Mouse (Mus musculus) layer of hippocampus, adult 8-10 months (tissue): ENCODE measurements around the gene Sdccag8. TPM values are rescaled to one million over a fixed set of nuclear protein-coding genes. Genes with fewer than 3 reads are reported as not detected.
"Not testable (repeated sequence)": the region's sequence is repeated elsewhere in the genome, so short reads cannot be mapped to it uniquely, and the experiment has no call there.

Source experiments
- DNase-seq, 2 experiments: peaks; one replicate each; pipeline ENCODE4 v3.0.0; 2022; ENCODE audit warnings: low spot score in 2 of 2
- total RNA-seq, 4 experiments: library from RNA; stranded (reverse); gene quantifications; 2 replicates each; pipeline ENCODE4 v1.2.4; 2022

Gene Sdccag8
- total RNA-seq, 4 experiments from 2014 or later = 16.3 to 24.0 (median 19.4) TPM

DNA sequence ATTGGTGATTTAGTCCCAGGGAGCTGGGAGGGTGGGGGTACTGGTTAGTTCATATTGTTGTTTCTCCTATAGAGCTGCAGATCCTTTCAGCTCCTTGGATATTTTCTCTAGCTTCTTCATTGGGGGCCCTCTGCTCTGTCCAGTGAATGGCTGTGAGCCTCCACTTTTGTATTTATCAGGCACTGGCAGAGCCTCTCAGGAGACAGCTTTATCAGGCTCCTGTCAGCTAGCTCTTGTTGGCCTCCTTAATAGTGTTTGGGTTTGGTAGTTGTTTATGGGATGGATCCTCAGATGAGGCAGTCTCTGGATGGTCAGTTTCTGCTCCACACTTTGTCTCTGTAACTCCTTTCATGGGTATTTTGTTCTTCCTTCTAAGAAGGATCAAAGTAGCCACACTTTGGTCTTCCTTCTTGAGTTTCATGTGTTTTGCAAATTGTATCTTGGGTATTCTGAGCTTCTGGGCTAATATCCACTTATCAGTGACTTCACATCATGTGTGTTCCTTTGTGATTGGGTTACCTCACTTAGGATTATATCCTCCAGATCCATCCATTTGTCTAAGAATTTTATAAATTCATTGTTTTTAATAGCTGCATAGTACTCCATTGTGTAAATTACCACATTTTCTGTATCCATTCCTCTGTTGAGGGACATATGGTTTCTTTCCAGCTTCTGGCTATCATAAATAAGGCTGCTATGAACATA, 127.0 kb downstream of the Sdccag8 start:
- DNase-seq = not testable (repeated sequence)

DNA sequence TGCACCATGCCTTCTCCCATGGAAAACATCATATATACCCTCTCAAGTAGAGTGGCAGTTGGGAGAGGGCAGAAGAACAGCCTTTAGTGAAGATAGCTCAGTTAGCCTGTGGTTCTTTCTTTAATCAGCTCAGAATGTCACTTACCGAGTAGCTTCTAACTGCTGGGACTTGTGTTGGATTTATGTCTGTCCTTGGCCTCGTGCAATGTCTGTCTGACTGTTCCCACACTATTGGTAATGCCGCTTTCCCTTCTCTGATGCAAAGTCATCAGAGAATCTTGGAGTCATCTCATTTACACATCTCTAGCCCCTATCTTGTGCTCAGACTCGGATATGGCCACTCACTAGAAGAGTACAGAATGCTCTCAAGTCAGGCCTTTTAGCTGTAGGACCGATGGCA, 128.7 kb downstream of the Sdccag8 start:
- no peak for DNase-seq

DNA sequence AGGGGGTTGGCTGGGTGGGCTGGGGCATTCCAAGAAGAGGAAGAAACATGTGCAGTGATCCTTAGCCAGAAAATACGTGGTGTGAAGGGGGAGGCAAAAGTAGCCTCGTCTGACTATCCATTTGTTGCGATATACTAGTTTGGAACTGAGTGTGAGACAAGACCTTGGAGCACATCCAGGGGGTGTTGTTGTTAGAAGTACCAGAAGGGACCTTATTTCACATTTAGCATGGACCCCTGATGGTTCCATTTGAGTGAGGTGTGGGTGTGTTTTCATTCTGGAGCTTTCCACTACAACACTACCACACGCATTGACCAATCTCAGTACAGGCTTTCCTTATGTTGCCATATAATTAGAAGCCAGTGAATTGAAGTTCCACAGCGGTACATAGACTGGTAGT, 129.5 kb downstream of the Sdccag8 start:
- DNase-seq = no peak

DNA sequence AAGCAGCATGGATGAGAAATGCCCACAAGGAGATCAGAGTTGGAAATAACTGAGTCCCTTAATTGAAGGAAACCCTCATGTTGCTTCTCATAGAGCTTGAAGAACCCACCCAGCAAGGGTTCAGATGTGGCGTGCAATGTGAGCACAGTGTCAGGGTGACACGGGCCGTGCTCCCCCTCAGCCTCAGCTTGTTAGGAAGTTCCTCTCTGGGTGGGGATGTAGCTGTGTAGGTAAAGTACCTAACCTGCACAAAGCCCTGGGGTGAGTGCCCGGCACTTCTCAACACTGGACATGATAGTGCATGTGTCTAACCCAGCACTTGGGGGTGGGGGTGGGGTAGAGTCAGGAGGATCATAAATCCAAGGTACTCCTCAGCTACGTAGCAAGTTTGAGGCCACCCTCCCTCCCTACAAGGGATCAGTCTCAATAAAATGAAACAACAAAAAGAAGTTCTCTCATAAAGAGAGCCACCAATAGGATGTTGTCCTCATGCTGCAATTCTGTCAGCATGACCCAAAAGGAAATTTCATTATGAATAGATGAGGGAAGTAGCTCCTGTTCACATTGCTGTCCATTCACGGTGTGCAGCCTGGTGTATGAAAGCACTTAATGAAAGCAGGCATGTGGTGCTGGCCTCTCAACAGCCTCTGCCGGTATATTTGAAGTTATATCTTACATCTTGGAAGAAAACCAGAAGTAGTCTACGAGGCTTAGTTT, 130.2 kb downstream of the Sdccag8 start:
- DNase-seq = no peak

DNA sequence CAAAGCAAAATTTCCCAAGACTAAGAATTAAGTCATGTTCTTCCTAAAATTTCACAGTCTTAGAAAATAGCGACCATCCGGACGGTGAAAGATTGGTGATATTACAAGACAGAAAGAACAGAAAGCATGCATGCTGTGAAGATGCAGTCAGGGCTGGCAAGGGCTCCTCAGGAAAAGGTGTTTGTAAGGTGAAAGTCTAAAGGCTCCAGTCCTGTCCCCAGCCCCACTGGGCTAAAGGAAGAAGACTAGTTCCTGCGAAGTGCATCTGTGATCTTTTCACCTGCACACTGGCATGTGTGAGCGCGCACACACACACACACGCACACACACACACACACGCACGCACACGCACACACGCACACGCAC, 130.7 kb downstream of the Sdccag8 start:
- no peak for DNase-seq

DNA sequence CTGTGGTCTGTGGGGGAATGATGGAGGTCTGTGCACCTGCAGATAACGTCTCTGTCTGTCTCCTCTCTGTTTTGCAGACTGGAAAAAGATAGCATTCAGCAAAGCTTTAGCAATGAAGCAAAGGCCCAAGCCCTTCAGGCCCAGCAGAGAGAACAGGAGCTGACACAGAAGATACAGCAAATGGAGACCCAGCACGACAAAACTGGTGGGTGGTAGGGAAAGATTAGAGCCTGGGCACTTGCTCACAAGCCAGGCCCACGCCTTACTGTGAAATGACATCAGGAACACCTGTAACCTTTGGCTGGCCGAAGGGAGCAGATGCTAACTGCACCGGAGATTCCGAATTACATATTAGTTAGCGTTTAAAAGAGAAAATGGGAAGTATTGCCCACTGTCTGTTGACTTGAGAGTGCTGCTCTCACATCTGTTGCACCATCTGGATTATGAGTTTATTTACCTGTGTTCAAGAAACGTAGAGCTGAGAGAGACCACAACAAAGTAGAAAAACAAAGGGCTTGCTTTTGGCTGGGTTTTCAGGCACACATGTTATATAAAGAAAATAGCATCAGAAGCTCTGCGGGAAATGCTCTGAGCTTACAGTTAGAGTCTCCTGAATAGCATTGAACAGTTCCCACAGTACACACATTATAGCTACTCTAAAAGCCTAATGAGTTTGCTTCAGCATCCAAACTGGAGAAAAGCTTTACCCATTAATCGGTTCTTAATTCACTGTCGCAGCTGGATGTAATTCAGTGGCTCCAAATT, 131.8 kb downstream of the Sdccag8 start:
- peak in 1 of 2 experiments; percentile 40 for DNase-seq

DNA sequence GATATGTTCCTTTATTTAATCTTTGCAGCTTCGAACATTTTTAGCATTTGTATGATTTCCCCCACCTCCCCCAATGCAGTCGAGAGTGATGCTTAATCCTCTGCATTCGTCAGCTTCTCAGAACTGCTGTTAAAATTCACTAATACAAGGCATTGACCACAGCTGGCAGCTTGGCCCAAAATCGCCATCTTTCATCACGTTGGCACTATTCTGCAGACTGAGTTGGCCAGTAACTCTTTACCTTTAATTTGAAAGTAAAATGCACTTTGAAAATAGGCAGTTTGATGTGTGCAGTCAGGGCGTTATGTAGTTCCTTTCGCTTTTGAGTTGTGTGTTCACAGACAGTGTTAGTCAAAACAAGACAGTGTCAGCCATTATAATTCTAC, 132.3 kb downstream of the Sdccag8 start:
- DNase-seq = no peak

DNA sequence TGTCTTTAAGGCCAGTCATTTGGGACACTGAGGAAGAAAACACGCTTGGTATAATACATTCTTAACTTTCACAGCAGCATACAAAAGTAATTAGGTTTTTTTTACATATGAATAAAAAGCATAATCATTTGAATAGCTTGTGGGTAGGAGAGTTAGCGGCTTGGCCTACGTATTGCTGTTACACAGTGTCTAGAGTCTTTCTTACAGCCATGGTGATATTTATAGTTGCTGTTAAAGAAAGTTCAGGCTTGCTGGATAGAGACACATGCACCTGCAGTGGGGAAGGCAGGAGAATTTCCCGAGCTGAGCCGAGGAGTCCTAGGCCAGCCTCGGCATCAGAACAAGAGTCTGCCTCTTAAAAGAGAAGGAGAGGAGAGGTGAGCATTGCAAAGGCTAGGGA, 134.4 kb downstream of the Sdccag8 start:
- DNase-seq = no peak

DNA sequence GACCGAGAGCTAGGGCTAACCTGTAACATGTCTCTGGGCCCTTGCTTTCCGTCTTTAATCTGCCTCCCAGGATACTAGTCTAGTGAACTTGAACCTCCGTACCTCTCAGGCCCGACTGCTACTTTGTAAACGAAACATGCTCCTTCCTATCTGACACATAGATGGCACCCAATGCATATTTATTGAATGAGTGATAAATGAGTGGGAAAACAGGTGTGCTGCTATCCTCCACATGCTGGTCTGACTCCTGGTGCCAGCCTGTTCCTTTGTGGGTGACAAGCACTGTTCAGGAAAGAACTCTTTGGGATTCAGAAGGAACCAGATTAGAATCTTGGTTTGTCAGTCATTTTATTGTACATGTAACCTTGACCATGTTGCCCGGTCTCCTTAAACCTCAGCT, 134.9 kb downstream of the Sdccag8 start:
- DNase-seq = no peak

DNA sequence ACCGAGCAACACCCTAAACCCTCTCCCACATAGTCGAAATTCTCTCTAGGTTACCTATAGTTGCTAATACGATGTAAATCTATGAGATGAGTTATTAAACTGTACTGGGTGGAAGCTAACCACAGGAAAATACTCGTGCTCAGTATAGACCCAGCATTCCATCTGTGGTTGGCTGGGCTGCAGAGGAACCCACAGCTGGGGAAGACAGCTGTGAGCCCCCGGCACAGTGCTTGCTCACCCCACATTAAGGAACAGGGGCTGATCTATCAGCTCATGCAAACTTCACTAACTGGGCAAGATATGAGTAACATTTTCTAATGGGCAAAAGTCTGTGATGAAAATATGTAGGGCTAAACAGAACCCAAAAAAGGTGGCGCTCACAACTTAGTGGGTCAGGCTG, 135.6 kb downstream of the Sdccag8 start:
- DNase-seq = no peak

DNA sequence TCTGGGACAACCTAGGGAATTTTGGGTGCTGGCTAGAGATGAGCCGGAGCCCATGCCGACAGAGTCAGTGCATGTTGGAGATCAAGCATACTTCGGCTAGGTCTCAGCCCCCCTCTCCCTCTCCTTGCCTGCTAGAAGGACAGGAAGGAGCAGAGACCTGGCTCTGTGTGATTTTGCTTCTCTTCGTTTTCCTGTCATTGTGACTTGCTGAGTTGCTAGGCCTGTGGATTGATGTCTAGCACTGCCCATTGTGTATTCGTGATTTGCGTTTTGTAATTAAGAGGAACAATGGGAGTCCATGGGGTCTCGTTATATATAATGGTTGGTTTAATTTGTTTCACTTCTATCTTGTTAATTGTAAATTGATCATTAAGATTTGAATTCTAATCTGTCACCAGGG, 137.4 kb downstream of the Sdccag8 start:
- DNase-seq = no peak

DNA sequence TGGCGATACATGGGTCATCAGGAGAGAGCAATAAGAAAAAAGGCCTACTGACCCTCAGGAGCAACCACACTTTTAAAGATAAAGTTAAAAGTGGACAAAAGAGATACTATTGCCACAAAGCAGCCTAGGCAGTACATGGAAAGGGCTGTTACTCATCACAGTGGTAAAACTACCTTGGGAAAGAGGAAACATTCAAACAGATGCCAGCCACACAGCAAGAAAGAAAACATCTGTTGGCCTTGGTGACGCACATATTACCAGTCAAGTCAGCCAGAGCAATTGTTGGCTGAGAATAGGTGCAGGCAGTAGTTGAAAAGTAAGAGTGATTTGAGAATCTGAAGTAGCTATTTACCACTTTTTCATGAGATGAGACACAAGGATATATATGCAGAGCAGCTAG, 143.9 kb downstream of the Sdccag8 start:
- DNase-seq = no peak

DNA sequence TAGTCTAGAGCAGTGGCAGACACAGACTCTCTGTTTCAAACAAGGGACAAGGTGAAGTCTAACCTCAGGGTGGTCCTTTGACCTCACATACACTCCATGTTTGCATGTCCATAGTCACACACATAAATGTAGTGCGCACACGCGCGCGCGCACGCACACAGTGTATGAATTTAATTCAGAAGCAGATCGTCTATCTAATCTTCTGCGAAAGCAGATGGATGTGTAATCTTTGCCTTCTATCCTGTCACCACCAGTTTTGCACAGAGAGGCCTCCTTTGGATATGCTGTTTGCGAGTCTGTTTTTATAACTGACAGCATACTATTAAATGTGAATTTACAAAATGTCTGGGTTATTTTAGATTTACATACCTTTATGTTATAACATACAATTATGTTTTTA, 147.3 kb downstream of the Sdccag8 start:
- DNase-seq = no peak

DNA sequence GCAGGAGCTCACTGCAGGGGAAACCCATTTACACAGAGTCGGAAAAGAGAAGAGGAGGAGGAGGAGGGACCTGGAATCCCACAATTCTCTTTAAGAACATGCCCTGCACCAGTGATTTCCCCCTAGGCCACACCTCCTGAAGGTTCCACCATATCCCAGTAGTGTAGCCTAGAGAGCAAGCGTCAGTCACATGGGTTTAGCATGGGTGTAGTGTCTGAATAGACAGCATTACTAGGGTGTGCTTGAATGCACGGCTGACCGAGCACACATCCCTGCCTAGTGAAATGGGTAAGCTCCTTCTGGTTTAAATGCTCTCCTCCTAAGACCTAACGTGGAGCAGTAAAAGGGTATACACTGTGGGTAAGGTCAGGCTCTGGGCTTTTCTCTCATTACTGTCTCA, 148.4 kb downstream of the Sdccag8 start:
- DNase-seq = no peak

DNA sequence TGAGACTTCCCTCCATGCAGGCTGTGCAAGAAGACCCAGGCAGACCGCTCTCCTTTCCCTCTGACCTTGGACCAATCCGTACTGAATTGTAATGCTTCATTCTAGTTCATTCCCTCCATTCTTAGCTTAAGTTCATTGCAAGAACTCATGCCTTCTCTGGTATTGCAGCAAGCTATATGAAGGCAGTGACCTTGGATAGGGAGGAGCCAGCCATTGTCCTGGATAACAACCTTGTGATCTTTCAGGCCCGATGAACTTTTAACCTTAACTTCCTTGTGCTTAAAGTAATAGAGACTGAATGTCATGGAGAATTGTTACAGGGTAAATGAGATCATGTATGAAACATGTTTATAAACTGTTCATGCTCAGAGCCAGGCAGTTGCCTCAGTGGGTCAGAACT, 152.8 kb downstream of the Sdccag8 start:
- DNase-seq = no peak

DNA sequence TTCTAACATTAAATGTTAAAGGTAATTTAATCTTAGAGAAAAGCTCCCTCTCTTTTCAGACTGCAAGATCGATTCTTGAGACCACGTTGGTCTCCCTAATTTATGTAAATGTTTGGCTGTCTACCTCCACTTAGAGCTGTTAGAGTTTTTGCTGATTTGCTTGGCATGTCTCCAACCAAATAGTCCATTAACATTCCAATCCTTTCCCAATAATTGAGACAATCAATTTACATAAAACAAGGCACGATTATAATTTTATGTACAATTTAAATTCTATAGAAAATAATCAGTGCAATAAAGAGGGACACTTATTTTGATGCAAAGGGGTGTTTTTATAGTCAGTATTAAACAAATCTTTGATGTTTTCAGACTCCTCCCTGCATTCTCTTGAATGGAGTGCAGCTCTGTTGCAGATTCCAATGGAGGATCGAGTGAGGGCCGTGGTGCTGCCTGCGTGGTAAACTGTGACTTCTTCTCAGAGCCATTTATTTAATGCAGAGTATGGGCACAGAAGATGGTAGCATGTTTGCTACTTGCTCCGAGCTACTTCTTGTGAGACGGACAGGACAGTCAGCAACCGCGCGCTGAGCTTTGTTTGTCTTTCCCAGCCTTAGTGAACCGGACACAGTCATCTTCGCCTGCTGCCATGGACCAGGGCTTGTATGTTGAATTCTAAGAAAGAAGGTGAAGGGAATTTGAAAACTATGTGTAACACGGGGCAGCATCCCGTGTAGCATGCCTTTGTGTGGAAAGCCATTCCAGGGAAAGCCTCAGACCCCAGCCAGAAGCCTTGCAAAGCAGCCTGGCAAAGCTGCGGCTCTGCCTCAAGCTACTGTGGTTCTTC, 156.4 kb downstream of the Sdccag8 start:
- no peak for DNase-seq

DNA sequence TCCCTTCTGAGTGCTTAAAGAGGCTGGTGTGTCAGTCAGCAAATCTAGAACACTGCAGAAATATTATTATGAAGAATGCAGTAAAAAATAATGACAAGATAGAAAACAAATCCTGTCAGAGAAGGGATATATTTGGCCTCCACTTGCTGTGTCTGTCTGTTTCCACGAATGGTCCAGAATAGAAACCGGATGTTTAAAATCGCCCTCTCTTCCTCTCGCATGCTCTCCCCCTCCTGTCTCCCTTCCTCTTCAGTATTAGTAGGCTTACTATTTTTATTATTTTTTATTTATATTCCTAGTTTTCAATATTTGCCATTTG, 157.0 kb downstream of the Sdccag8 start:
- DNase-seq = no peak

DNA sequence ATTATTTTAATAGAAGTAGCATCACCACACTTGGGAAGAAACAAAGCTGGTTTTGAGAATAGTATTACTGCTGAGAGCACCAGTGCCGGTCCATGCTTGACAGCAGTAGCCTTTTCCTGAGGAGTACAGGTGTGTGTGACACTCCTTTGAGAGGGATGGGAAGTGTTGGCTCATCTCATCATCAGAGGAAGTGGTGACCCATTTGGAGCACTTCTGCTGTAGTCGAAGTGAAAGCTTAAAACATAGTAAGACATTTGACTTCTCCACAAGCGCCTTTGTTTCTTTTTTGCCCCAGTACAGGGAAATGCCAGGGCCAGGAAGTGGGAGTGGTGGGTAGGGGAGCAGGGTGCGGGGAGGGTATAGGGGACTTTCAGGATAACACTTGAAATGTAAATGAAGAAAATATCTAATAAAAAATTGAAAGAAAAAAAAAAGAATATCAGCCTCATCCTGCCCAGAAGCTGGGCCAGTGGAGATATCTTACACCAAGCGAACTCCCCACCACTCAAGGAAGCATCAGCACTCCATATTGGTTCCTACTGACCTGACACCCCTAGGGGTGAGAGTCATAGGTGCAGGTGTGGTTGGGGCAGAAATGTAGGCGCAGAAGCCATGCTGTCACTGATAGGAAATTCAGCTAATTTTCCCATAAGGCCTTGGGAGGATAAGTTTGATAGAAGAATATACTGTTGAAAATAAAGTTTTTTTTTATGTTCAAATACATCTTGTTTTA, 159.1 kb downstream of the Sdccag8 start:
- no peak for DNase-seq

DNA sequence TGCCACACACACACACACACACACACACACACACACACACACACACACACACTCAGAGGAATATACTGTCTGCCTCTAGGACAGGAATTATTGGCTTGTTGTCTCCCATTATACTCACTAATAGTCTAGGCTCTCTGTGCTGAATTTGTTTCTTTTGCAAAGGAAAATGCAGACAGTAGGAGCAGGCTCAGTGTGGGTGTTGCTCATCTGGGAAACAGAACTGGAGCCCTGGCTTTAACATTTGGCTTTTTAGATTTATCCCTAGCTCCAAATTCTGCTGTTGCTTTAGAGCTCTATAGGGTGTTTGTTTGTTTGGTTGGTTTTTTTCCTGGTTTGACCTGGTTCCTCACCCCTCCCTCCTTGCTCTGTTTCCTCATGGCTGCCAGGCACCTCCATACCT, 164.8 kb downstream of the Sdccag8 start:
- DNase-seq = no peak

DNA sequence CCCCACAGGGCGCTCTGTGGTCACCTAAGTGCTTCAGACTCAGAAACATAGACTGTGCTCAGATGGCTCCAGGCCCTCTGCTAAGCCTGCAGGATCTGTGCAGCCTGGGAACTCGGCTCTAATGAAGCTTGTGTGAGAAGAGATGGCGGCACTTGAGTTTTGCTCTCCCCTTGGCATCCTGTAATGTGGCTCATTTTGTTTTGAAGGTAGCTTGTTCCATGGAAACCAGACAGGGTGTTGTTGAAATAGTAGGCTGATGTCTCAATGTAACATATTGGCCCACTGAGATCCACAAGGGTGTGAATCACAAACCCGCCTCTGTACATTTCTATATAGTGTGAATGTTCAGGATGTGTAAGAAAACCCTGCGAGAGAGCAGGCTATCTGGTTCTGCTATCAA, 165.7 kb downstream of the Sdccag8 start:
- no peak for DNase-seq

DNA sequence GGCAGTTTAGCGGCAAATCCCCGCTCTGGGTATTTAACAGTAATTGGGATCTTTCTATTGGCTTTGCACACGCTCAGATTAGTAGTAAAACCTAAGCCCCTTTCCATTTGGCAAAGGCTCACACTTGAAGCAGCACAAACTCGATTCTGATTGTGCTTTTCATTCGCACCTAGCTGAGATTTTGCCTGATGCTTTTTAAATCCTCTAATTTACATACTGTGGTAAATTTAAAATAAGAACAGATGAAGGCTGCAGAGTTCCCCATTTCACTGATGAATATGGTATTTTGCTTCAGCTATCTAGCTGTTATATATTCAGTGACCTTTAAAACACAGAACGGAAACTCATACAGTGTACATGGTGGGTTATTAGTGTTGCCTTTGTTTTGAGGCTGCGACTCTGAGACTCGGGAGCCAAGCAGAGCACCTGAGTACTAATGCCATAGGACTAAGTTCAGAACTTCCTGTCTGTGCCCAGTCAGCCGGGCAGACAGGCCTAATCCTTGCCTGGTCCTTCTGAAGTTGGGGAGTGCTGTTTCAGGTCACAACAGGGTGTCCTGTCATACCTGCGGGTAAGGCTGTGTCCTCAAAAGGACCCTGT, 166.4 kb downstream of the Sdccag8 start:
- no peak for DNase-seq
